Comparison of ENCODE assay signal across 16 mouse cellular contexts in genomic region chr17:31858786-31859185, GRCm38 (mm10).
"Had no signal": no experiment of that assay in that cellular context is flagged by ENCODE, and none has a peak within 500 bp of the region (broad histone marks: within the 10 kb centered on the region; RNA-seq: fewer than 3 reads in every experiment).

No protein-coding gene starts in this region.

- H3K36me3 ChIP-seq: limb, embryonic 15.5 days; liver, embryonic 12.5 days; midbrain, embryonic 15.5 days; stomach, embryonic 15.5 days had no signal

- H3K4me3 ChIP-seq: layer of hippocampus, adult 2 months; limb, embryonic 15.5 days; liver, embryonic 12.5 days; midbrain, embryonic 10.5 days; midbrain, embryonic 15.5 days; stomach, embryonic 15.5 days had no signal

- H3K27ac ChIP-seq: kidney, postnatal 0 days; layer of hippocampus, adult 2 months; limb, embryonic 15.5 days; liver, embryonic 12.5 days; midbrain, embryonic 10.5 days; midbrain, embryonic 15.5 days; stomach, embryonic 15.5 days had no signal

- DNase-seq: kidney, adult 9 months; kidney, postnatal 4 days; left cerebral cortex, postnatal 4 days; lung, embryonic 14.5 days; lung, postnatal 10 days; lung, postnatal 4 days; right cerebral cortex, postnatal 14 days; thymus, adult 2 months; thymus, postnatal 25 days had no signal

- H3K27me3 ChIP-seq: limb, embryonic 15.5 days; midbrain, embryonic 15.5 days; stomach, embryonic 15.5 days had no signal

- H3K9me3 ChIP-seq: limb, embryonic 15.5 days; liver, embryonic 12.5 days; midbrain, embryonic 10.5 days; midbrain, embryonic 15.5 days; stomach, embryonic 15.5 days had no signal
